Mouse (Mus musculus) limb, embryonic 12.5 days (tissue): ENCODE data around the gene Rnf31. TPM values are rescaled to one million over a fixed set of nuclear protein-coding genes. Genes with fewer than 3 reads are reported as not detected.
A peak's percentile ranks its signal among the peaks of the same experiment; 100 is the strongest.

Experiments
- ATAC-seq: fragments of 200-750 bp; cut with Nextera tagmentation; 2 replicates; pipeline ENCODE4 v1.8.0; 2017; ENCODE audit warnings: low read depth, moderate TSS enrichment; ENCODE audit not compliant: insufficient number of reproducible peaks, insufficient read depth, low FRiP score, low TSS enrichment
- H3K27ac ChIP-seq: fragments of 300-500 bp; sonication (generic); 2 replicates; pipeline ENCODE4 v1.5.1; 2016; ENCODE audit warnings: mild to moderate bottlenecking, moderate library complexity
- H3K27me3 ChIP-seq: fragments of 300-500 bp; sonication (generic); 2 replicates; pipeline ENCODE4 v1.6.1; 2016; ENCODE audit warnings: mild to moderate bottlenecking, moderate library complexity
- H3K36me3 ChIP-seq: fragments of 300-500 bp; sonication (generic); 2 replicates; pipeline ENCODE4 v1.6.1; 2016; ENCODE audit warnings: mild to moderate bottlenecking, moderate library complexity
- H3K4me1 ChIP-seq: fragments of 300-500 bp; sonication (generic); replicated peaks from 2 replicates; pipeline ENCODE4 v1.6.1; 2016
- H3K4me2 ChIP-seq: fragments of 300-500 bp; sonication (generic); 2 replicates; pipeline ENCODE4 v1.6.1; 2016; ENCODE audit warnings: mild to moderate bottlenecking, moderate library complexity
- H3K4me3 ChIP-seq: fragments of 300-500 bp; sonication (generic); replicated peaks from 2 replicates; pipeline ENCODE4 v1.5.1; 2016; ENCODE audit warnings: mild to moderate bottlenecking
- H3K9ac ChIP-seq: fragments of 300-500 bp; sonication (generic); replicated peaks from 2 replicates; pipeline ENCODE4 v1.6.1; 2016; ENCODE audit warnings: mild to moderate bottlenecking, moderate library complexity
- H3K9me3 ChIP-seq: fragments of 300-500 bp; sonication (generic); 2 replicates; pipeline ENCODE4 v1.6.1; 2016; ENCODE audit warnings: mild to moderate bottlenecking, moderate library complexity
- WGBS: fragments of 180-500 bp; shearing (Covaris S2); methylation state at CpG from one replicate; pipeline ENCODE4 v1.1.7; 2016; 5-methylcytosine and 5-hydroxymethylcytosine counted together
- polyA plus RNA-seq: library from polyadenylated mRNA; unstranded; fragments of >200 nt; fragmentation: Nextera tagmentation; extraction: Ambion mirVana; gene quantifications from 2 replicates; pipeline ENCODE4 v1.2.1, GENCODE M21; 2016

Rnf31 gene
- polyA plus RNA-seq, 1 experiment from 2014 or later: 19.9 TPM

DNA sequence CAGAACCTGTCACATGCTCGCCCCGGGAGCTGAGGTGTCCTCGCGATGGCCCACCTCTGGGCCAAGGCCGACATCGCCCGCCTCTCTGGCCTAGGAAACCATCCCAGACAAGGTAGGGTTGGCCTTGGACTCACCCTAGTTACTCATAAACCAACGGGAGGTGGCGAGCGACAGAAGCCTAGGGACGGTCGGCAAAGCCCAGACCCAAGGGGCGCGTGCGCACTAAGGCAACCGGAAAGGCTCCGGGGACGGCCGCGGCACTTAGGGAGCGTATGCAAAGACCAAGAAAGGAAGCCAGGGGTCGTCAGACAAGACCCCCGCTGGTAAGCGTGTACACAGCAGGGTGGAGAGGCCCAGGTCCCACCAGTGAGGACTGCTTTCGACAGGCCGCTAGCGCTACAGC, 31.7 kb upstream of the Rnf31 start, which contains the start of gene Dcaf11:
TSS of gene Dcaf11 (plus strand) at position 208 of the 403 bp plus-strand sequence.
- under 1% methylated on average over 27 of the region's 27 CpGs for WGBS
- ATAC-seq: peak; percentile 84

DNA sequence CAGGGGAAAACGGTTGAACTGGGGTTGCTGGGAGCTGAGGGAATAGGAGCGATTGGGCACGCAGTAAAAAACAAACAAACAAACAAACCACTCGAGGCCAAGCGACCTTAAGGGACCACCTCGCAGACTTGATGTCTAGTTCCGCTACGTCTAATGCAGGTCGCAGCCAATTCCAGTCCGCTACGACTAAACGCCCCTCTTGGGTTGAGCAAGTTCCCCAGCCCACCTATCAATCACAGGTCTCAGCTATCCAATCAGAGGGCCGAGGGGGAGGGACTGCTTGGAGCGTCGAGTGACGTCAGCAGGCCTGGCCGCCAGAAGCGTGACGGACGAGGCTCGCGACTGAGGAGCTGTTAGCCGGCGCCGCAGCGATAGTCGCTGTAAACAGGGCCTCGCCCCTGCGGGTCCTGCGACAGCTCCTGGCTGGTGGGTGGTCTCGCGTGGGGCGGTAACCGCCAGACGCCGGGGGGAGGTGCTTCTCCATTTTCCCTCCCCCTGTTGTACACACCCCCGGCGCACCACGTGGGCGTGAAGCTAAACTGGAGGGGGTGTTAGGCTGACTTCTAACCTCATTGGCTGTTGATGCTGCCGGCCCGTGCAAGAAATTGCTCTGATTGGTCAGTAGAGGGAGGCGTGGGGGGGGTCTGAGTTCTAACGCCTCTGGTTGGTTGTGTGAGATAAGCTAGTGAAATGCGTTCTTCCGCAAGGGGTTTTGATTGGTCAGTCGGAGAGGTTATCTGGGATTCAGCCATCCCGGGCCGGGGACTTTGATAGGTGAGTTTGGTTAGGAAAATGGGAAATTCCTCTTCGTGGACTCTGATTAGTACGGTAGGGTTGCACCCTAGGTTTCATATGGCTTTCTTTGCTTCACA, 31.1 kb upstream of the Rnf31 start, which contains the start of gene A730061H03Rik:
TSS of gene A730061H03Rik (minus strand) at position 205 of the 872 bp plus-strand sequence.
- Histone ChIP-seq H3K27me3 (no peaks in the 10 kb centered on the region), H3K4me2 (peak within 1 kb of the TSS; percentile 86), H3K4me1 (peaks cover 14% of the 10 kb centered on the region), H3K27ac (peak within 1 kb of the TSS; percentile 98), H3K36me3 (peaks cover 24% of the 10 kb centered on the region), H3K9me3 (no peaks in the 10 kb centered on the region), H3K4me3 (peak within 1 kb of the TSS; percentile 64), H3K9ac (peak within 1 kb of the TSS; percentile 80)
- WGBS: under 1% methylated on average over 51 of the region's 51 CpGs
- ATAC-seq: peak; percentile 97

More for the DNA sequence above, 31.7 kb upstream of the Rnf31 start, which contains the start of gene Dcaf11:
- no peaks in the 10 kb centered on the region for H3K27me3 ChIP-seq
- H3K4me1 ChIP-seq: peaks cover 14% of the 10 kb centered on the region
- peak within 1 kb of the TSS; percentile 98 for H3K27ac ChIP-seq
- peak within 1 kb of the TSS; percentile 64 for H3K4me3 ChIP-seq
- peak within 1 kb of the TSS; percentile 86 for H3K4me2 ChIP-seq
- H3K9me3 ChIP-seq: no peaks in the 10 kb centered on the region
- peaks cover 18% of the 10 kb centered on the region for H3K36me3 ChIP-seq
- peak within 1 kb of the TSS; percentile 80 for H3K9ac ChIP-seq

DNA sequence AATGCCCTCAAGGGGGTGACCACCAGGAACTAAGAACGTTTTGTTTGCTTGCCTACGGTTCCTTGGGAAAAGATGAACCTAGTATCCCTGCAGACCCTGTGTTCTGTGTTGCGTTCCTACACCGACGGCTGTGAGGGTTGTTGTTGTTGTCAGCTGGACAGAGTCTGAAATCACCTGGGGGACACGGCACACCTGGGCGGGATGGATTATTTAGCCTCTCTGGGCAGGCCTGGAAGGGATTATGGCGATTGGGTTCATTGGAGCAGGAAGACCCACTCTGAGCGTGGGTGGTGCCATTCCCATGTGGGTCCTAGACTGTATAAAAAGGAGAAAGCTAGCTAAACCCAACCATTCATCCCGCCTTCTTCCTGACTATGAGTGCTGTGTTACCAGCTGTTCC, 29.6 kb upstream of the Rnf31 start:
- ATAC-seq: no peak
- peak overlapping the region; percentile 64; the same call in 1 of the 2 replicates for H3K4me3 ChIP-seq
- no peaks in the 10 kb centered on the region for H3K27me3 ChIP-seq
- peaks cover 14% of the 10 kb centered on the region for H3K4me1 ChIP-seq
- peaks cover 39% of the 10 kb centered on the region for H3K36me3 ChIP-seq
- 81% methylated on average over 10 of the region's 10 CpGs for WGBS
- peak overlapping the region; percentile 66; the same call in 1 of the 2 replicates for H3K9ac ChIP-seq
- H3K9me3 ChIP-seq: no peaks in the 10 kb centered on the region
- H3K4me2 ChIP-seq: no peak overlapping the region; the same call in 1 of the 2 replicates
- H3K27ac ChIP-seq: no peak overlapping the region

DNA sequence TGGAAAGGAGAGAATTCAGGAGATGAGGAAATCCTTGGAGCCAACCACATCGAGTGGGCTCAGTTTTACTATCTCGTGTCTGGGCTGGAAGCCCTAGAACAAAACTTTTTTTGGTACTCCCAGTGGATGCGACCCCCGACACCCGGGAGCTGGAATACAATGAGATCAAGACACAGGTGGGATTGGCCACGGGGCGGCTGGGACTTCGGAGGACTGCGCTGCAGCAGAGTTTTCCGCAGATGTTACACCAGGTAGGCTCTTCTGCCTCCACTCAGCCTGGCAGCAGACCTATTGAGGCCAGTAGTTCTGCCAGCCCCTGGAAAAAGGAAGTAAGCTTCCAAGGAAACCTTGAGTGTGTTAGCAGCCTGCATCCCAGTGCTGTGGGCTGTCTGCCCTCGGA, 28.3 kb upstream of the Rnf31 start:
- Histone ChIP-seq H3K9ac (no peak overlapping the region), H3K4me3 (no peak overlapping the region), H3K4me1 (peaks cover 14% of the 10 kb centered on the region), H3K9me3 (no peaks in the 10 kb centered on the region), H3K27me3 (no peaks in the 10 kb centered on the region), H3K4me2 (no peak overlapping the region), H3K36me3 (peaks cover 52% of the 10 kb centered on the region), H3K27ac (no peak overlapping the region)
- 88% methylated on average over 11 of the region's 11 CpGs for WGBS
- no peak for ATAC-seq

DNA sequence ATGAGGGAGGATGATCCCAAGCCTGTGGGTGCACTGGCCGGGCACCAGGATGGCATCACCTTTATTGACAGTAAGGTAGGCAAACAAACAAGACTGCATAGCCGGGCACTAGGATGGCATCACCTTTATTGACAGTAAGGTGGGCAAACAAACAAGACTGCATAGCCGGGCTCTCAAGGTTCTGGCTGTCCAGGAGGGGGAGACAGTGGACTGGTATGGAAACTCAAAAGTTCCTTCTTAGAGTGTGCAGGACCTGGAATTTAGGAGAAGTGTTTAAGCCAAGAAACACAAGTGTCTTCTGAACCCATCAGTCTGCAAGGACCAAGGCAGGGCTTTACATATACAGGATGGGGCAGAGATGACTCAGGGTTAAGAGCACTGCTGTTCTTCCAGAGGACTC, 25.8 kb upstream of the Rnf31 start:
- H3K9ac ChIP-seq: no peak overlapping the region
- H3K9me3 ChIP-seq: no peaks in the 10 kb centered on the region
- H3K4me3 ChIP-seq: no peak overlapping the region
- peaks cover 14% of the 10 kb centered on the region for H3K4me1 ChIP-seq
- H3K27ac ChIP-seq: no peak overlapping the region
- H3K4me2 ChIP-seq: no peak overlapping the region
- H3K27me3 ChIP-seq: no peaks in the 10 kb centered on the region
- H3K36me3 ChIP-seq: peaks cover 75% of the 10 kb centered on the region
- 88% methylated on average over 3 of the region's 3 CpGs for WGBS
- ATAC-seq: no peak

DNA sequence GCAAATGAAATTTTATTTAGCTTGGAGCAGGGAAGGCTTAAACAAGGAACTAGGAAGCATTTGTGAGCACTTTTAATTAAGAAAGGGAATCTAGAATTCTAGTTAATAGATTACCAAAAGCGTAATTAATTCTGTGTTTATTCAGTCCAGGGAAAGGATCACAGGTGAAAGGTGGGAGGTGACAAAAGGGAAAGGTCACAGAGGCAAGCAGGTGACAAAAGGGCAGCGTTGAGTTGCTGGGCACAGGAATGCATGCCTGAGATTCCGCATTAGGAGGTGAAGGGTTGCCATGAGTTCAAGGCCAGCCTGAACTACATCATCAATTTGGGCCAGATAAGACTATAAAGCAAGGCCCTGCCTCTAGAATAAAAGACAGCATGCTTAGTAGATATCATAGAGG, 24.0 kb upstream of the Rnf31 start:
- no peak overlapping the region for H3K4me3 ChIP-seq
- no peak overlapping the region for H3K4me2 ChIP-seq
- H3K9me3 ChIP-seq: no peaks in the 10 kb centered on the region
- H3K36me3 ChIP-seq: peaks cover 78% of the 10 kb centered on the region
- no peak for ATAC-seq
- no peak overlapping the region for H3K27ac ChIP-seq
- no peaks in the 10 kb centered on the region for H3K4me1 ChIP-seq
- WGBS: 89% methylated on average over 3 of the region's 3 CpGs
- H3K9ac ChIP-seq: no peak overlapping the region
- no peaks in the 10 kb centered on the region for H3K27me3 ChIP-seq

DNA sequence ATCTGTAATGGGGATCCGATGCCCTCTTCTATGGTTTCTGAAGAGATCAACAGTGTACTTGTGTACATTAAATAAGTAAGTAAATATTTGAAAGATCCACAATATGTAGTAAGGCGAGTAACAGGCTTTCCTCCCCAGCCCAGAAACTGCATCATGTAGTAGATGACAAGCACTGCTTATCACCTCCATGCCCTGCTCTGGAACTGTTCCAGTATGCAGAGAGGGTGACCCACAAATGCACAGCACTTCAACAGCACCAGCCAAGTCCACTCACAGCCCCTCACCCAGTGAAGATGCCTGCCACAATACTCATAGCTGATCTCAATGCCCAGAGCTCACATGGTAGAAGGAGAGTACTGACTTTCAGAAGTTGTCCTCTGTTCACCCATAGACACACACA, 20.9 kb upstream of the Rnf31 start:
- Histone ChIP-seq H3K9me3 (no peaks in the 10 kb centered on the region), H3K36me3 (peaks cover 52% of the 10 kb centered on the region), H3K4me3 (no peak overlapping the region), H3K27me3 (no peaks in the 10 kb centered on the region), H3K27ac (no peak overlapping the region), H3K9ac (no peak overlapping the region), H3K4me1 (peaks cover 3% of the 10 kb centered on the region), H3K4me2 (no peak overlapping the region)
- ATAC-seq: no peak
- WGBS: 87% methylated on average over 2 of the region's 2 CpGs

DNA sequence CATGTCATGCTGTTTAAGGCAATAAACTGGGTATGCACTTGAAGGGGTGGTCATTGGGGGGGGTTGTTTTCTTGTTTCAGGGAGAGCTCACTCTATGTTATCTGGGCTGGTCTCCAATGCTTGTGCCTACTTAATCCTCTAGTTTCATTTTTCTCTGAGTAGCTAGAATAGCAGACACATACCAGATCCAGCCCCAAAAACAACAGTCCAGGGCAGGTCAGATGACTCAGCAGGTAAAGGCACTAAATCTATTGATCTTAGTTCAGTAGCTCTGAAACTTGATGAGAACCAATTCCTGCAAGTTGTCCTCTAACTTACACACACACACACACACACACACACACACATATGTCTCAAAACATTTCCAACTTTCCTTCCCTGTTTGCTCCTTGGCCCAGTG, 19.7 kb upstream of the Rnf31 start:
- no peak overlapping the region for H3K4me2 ChIP-seq
- H3K27me3 ChIP-seq: no peaks in the 10 kb centered on the region
- H3K27ac ChIP-seq: no peak overlapping the region
- no peaks in the 10 kb centered on the region for H3K9me3 ChIP-seq
- no peak overlapping the region for H3K9ac ChIP-seq
- H3K4me3 ChIP-seq: no peak overlapping the region
- no peak for ATAC-seq
- H3K4me1 ChIP-seq: peaks cover 7% of the 10 kb centered on the region
- H3K36me3 ChIP-seq: peaks cover 40% of the 10 kb centered on the region

DNA sequence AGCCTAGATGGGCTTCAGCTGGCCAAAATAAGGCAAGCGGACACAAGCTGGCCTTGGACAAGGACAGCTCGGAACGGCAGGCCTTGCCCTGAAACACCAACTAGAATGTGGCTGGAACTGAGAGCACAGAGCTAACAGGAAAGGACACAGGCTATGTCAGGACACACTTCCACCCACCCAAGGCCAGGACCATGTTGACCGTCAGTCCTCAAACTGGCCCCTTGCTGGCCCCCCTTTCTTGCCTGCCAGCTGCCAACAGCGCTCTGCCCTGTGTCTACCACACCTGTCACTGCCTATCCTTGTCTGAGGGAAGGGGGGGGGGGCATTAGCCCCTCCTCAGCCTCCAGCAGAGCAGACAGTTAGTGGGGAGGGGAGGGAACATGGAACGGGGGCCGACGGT, 16.2 kb upstream of the Rnf31 start, which contains the start of gene Fitm1:
TSS of gene Fitm1 (plus strand) at position 316 of the 400 bp plus-strand sequence.
- ATAC-seq: no peak; the same call in 1 of the 2 replicates
- H3K4me2 ChIP-seq: peak within 1 kb of the TSS; percentile 23; the same call in 1 of the 2 replicates
- H3K4me3 ChIP-seq: peak within 1 kb of the TSS; percentile 11; the same call in 1 of the 2 replicates
- peaks cover 12% of the 10 kb centered on the region for H3K36me3 ChIP-seq
- 0 out of 2 replicates have a peak within 1 kb of the TSS, but pooled peaks have one; percentile 7 for H3K27ac ChIP-seq
- peaks cover 15% of the 10 kb centered on the region for H3K4me1 ChIP-seq
- 70% methylated on average over 8 of the region's 8 CpGs for WGBS
- H3K27me3 ChIP-seq: no peaks in the 10 kb centered on the region
- H3K9ac ChIP-seq: peak within 1 kb of the TSS; percentile 5; the same call in 1 of the 2 replicates
- H3K9me3 ChIP-seq: no peaks in the 10 kb centered on the region

DNA sequence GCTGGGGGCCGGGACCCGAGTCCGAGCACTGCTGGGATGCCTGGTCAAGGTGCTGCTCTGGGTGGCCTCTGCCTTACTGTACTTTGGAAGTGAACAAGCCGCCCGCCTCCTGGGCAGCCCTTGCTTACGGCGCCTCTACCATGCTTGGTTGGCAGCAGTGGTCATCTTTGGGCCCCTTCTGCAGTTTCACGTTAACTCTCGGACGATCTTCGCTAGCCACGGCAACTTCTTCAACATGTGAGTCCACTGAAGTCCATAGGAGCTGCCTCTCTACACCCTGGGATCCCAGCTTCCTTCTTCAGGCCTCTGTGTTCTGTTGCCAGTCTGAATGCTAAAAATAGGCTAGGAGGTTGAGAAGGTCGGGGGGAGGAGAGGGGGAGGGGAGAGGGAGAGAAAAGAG, 15.8 kb upstream of the Rnf31 start:
- peaks cover 14% of the 10 kb centered on the region for H3K36me3 ChIP-seq
- H3K4me2 ChIP-seq: peak overlapping the region; percentile 23; the same call in 1 of the 2 replicates
- peaks cover 15% of the 10 kb centered on the region for H3K4me1 ChIP-seq
- no peak; the same call in 1 of the 2 replicates for ATAC-seq
- 72% methylated on average over 13 of the region's 13 CpGs for WGBS
- no peak overlapping the region for H3K27ac ChIP-seq
- no peaks in the 10 kb centered on the region for H3K27me3 ChIP-seq
- H3K9me3 ChIP-seq: no peaks in the 10 kb centered on the region
- 0 out of 2 replicates have a peak overlapping the region, but pooled peaks have one; percentile 5 for H3K4me3 ChIP-seq
- peak overlapping the region; percentile 5; the same call in 1 of the 2 replicates for H3K9ac ChIP-seq

DNA sequence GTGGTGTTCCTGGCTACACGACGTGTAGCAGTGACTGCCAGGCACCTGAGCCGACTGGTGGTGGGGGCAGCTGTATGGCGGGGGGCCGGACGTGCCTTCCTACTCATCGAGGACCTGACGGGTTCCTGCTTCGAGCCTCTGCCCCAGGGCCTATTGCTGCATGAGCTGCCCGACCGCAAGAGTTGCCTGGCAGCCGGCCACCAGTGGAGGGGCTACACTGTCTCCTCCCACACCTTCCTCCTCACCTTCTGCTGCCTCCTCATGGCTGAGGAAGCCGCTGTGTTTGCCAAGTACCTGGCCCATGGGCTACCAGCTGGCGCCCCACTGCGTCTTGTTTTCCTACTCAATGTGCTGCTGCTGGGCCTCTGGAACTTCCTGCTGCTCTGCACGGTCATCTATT, 15.1 kb upstream of the Rnf31 start:
- Histone ChIP-seq H3K36me3 (peaks cover 17% of the 10 kb centered on the region), H3K4me2 (peak overlapping the region; percentile 23; the same call in 1 of the 2 replicates), H3K4me3 (peak overlapping the region; percentile 11; the same call in 1 of the 2 replicates), H3K9me3 (no peaks in the 10 kb centered on the region), H3K4me1 (peaks cover 15% of the 10 kb centered on the region), H3K27me3 (no peaks in the 10 kb centered on the region), H3K27ac (0 out of 2 replicates have a peak overlapping the region, but pooled peaks have one; percentile 7), H3K9ac (no peak overlapping the region)
- 76% methylated on average over 16 of the region's 16 CpGs for WGBS
- ATAC-seq: no peak
